Mouse (Mus musculus) liver, embryonic 13.5 days (tissue): ENCODE measurements around the gene Plekhm3. TPM values are rescaled to one million over a fixed set of nuclear protein-coding genes. Genes with fewer than 3 reads are reported as not detected.

Source experiments
- ATAC-seq: fragments of 200-750 bp; cut with Nextera tagmentation; 2 replicates; pipeline ENCODE4 v1.8.0; 2017; ENCODE audit warnings: low read depth, mild to moderate bottlenecking, moderate number of reproducible peaks, moderate library complexity
- DNase-seq: peaks from one replicate; pipeline ENCODE4 v3.0.0; 2022
- H3K27ac ChIP-seq: fragments of 300-500 bp; sonication (generic); 2 replicates; pipeline ENCODE4 v1.5.1; 2015; ENCODE audit warnings: moderate library complexity, mild to moderate bottlenecking, inconsistent platforms
- H3K27me3 ChIP-seq: fragments of 300-500 bp; sonication (generic); 2 replicates; pipeline ENCODE4 v1.6.1; 2015; ENCODE audit warnings: mild to moderate bottlenecking, inconsistent platforms
- H3K36me3 ChIP-seq: fragments of 300-500 bp; sonication (generic); 2 replicates; pipeline ENCODE4 v1.6.1; 2015; ENCODE audit warnings: mild to moderate bottlenecking, inconsistent platforms
- H3K4me1 ChIP-seq: fragments of 300-500 bp; sonication (generic); replicated peaks from 2 replicates; pipeline ENCODE4 v1.6.1; 2015; ENCODE audit warnings: inconsistent platforms
- H3K4me2 ChIP-seq: fragments of 300-500 bp; sonication (generic); 2 replicates; pipeline ENCODE4 v1.6.1; 2015; ENCODE audit warnings: inconsistent platforms, mild to moderate bottlenecking, moderate library complexity
- H3K4me3 ChIP-seq: fragments of 300-500 bp; sonication (generic); replicated peaks from 2 replicates; pipeline ENCODE4 v1.5.1; 2015; ENCODE audit warnings: mild to moderate bottlenecking, inconsistent platforms
- H3K9ac ChIP-seq: fragments of 300-500 bp; sonication (generic); 2 replicates; pipeline ENCODE4 v1.6.1; 2015; ENCODE audit warnings: mild to moderate bottlenecking, inconsistent platforms
- H3K9me3 ChIP-seq: fragments of 300-500 bp; sonication (generic); replicated peaks from 2 replicates; pipeline ENCODE4 v1.6.1; 2016; ENCODE audit warnings: inconsistent platforms
- WGBS: fragments of 180-500 bp; shearing (Covaris S2); methylation state at CpG from one replicate; pipeline ENCODE4 v1.1.7; 2015; ENCODE audit not compliant: insufficient replicate concordance; 5-methylcytosine and 5-hydroxymethylcytosine counted together
- polyA plus RNA-seq: library from polyadenylated mRNA; unstranded; fragments of >200 nt; fragmentation: Nextera tagmentation; extraction: Ambion mirVana; gene quantifications from 2 replicates; pipeline ENCODE4 v1.2.1, GENCODE M21; 2015

Plekhm3 gene
- polyA plus RNA-seq, 1 experiment from 2014 or later: 2.0 TPM

DNA sequence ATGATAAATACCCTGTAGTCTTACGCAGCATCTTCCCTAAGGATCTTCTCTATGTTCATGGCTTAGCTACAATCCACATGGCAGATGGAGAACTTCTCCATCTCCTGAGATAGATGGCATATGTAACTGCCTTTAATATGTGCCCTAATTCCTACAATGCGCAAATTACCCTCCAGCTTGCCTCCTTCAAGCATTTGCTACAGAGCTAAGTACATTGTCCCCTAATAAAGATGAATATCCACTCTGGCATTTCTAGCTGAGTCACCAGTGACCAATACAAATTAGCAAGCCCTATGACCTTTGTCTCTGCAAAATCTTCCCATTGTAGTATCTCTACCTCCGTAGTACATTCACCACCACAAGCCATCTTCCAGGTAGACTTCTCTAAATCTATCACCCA is 6.4 kb downstream of the Plekhm3 start:
- Histone ChIP-seq H3K9me3 (no peaks in the 10 kb centered on the region), H3K36me3 (no peaks in the 10 kb centered on the region), H3K27ac (no peak overlapping the region), H3K9ac (no peak overlapping the region), H3K4me2 (no peak overlapping the region), H3K27me3 (no peaks in the 10 kb centered on the region), H3K4me3 (no peak overlapping the region), H3K4me1 (peaks cover 18% of the 10 kb centered on the region)
- WGBS: 73% methylated on average over 3 of the region's 3 CpGs
- ATAC-seq: no peak
- DNase-seq: no peak

GRCm38 (mm10) chr1:64949377-64949776 is 7.2 kb downstream of the Plekhm3 start:
- WGBS: 9% methylated on average over 8 of the region's 8 CpGs
- ATAC-seq (no peak), DNase-seq (peak; percentile 18)
- Histone ChIP-seq H3K9ac (no peak overlapping the region), H3K4me2 (no peak overlapping the region), H3K36me3 (no peaks in the 10 kb centered on the region), H3K27ac (no peak overlapping the region), H3K4me1 (peaks cover 15% of the 10 kb centered on the region), H3K27me3 (no peaks in the 10 kb centered on the region), H3K9me3 (no peaks in the 10 kb centered on the region), H3K4me3 (no peak overlapping the region)

DNA sequence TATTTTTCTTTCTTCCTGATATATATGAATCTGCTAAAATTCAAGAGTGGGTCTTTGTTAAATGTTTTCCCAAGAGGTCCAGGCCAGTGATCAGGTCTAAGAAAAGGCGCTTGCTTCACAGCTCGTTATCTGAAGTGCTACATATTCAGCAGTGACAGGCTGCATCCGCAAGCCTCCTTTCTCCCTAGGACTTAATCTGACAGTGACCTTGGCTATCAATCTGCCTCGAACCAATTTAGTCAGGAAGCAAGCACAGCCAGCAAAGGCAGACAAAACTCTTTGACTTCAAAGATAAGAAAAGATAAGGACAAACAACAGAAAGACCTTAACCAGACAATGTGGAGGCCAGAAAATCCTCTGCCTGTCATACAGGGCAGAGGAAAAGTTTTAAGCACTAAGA is 10.5 kb downstream of the Plekhm3 start:
- ATAC-seq (no peak), DNase-seq (no peak)
- Histone ChIP-seq H3K4me2 (no peak overlapping the region), H3K9me3 (no peaks in the 10 kb centered on the region), H3K27ac (no peak overlapping the region), H3K4me1 (peaks cover 15% of the 10 kb centered on the region), H3K4me3 (no peak overlapping the region), H3K27me3 (no peaks in the 10 kb centered on the region), H3K9ac (no peak overlapping the region), H3K36me3 (no peaks in the 10 kb centered on the region)
- 7% methylated on average over 4 of the region's 4 CpGs for WGBS

- no peak overlapping the region for H3K4me2 ChIP-seq
- H3K4me1 ChIP-seq: peaks cover 15% of the 10 kb centered on the region
- no peaks in the 10 kb centered on the region for H3K27me3 ChIP-seq
- H3K36me3 ChIP-seq: no peaks in the 10 kb centered on the region
- H3K27ac ChIP-seq: no peak overlapping the region
- no peak for ATAC-seq
- 58% methylated on average over 9 of the region's 9 CpGs for WGBS
- H3K9ac ChIP-seq: no peak overlapping the region
- no peak overlapping the region for H3K4me3 ChIP-seq
- no peaks in the 10 kb centered on the region for H3K9me3 ChIP-seq
- no peak for DNase-seq
These were observed 11.3 kb downstream of the Plekhm3 start for GRCm38 (mm10) chr1:64945214-64945785.

GRCm38 (mm10) chr1:64944746-64945145 is 11.9 kb downstream of the Plekhm3 start:
- 53% methylated on average over 2 of the region's 2 CpGs for WGBS
- DNase-seq: no peak
- Histone ChIP-seq H3K9me3 (no peaks in the 10 kb centered on the region), H3K27ac (no peak overlapping the region), H3K4me1 (peaks cover 15% of the 10 kb centered on the region), H3K27me3 (no peaks in the 10 kb centered on the region), H3K4me2 (no peak overlapping the region), H3K4me3 (no peak overlapping the region), H3K9ac (no peak overlapping the region), H3K36me3 (no peaks in the 10 kb centered on the region)
- ATAC-seq: no peak

DNA sequence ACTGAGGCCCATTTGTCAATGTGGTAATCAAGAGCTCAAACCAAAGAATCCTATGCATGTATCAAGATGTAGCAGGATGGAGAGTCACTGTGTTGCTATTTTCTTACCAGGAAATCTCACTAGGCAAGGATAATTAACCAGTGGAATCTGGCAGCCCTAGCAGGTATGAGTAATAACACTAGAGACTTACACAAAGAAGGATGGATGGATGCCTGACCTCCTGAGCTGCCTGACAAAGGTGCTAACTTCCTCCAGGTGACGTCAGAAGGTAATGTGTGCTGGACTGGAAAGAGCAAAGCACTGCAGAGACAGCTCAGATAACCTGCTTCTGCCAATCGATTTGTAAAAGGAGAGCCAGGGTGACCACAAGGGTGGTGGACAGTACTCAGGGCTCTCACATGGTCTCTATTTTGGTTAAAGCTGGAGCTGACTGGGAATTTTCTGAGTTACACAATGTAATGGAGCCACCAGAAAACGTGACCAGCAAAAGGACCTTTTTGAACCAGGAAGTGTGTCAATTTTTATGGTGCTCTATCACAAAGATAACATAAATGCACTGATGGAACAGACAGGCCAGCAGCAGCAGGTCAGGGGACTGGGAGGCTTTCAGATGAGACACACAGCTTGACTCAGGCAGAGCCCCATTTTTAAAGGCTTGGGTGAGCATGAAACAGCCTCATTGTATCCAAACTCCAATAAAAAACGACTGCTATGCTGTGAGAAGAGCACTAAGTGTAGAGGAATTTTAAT is 14.4 kb downstream of the Plekhm3 start:
- H3K4me1 ChIP-seq: peaks cover 8% of the 10 kb centered on the region; the same call in 1 of the 2 replicates
- no peak overlapping the region for H3K4me3 ChIP-seq
- no peak overlapping the region for H3K4me2 ChIP-seq
- ATAC-seq: no peak
- no peaks in the 10 kb centered on the region for H3K36me3 ChIP-seq
- H3K9me3 ChIP-seq: no peaks in the 10 kb centered on the region
- no peak overlapping the region for H3K27ac ChIP-seq
- no peak overlapping the region for H3K9ac ChIP-seq
- no peak for DNase-seq
- no peaks in the 10 kb centered on the region for H3K27me3 ChIP-seq
- WGBS: 48% methylated on average over 4 of the region's 4 CpGs

GRCm38 (mm10) chr1:64938907-64939306 is 17.7 kb downstream of the Plekhm3 start:
- Histone ChIP-seq H3K9ac (no peak overlapping the region), H3K4me1 (no peaks in the 10 kb centered on the region), H3K4me2 (no peak overlapping the region), H3K9me3 (no peaks in the 10 kb centered on the region), H3K36me3 (no peaks in the 10 kb centered on the region), H3K27ac (no peak overlapping the region), H3K27me3 (no peaks in the 10 kb centered on the region), H3K4me3 (no peak overlapping the region)
- no peak for ATAC-seq
- WGBS: 75% methylated on average over 7 of the region's 7 CpGs
- DNase-seq: no peak

DNA sequence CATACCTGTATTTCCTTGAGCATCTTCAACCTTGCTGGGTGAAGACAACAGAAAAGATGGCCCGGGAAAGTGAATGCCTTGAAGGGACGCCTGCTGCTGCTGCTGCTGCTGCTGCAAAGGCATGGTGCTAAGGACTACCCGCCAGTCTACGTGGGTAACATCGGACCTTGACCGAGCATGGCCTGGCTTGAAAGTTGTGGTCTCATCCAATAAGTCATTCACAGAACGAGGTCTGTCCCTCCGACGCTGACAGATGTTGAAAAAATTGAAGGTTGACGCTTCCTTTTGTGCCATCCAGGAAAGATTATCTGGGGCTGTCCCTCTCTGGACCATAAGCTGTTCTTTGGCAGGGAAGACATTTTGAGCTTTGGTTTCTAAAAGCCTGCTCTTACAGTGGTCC is 18.9 kb downstream of the Plekhm3 start:
- H3K9me3 ChIP-seq: no peaks in the 10 kb centered on the region
- DNase-seq: no peak
- no peak overlapping the region for H3K4me2 ChIP-seq
- WGBS: 81% methylated on average over 10 of the region's 10 CpGs
- no peaks in the 10 kb centered on the region for H3K27me3 ChIP-seq
- no peaks in the 10 kb centered on the region for H3K36me3 ChIP-seq
- H3K4me3 ChIP-seq: no peak overlapping the region
- no peak for ATAC-seq
- no peak overlapping the region for H3K27ac ChIP-seq
- H3K4me1 ChIP-seq: no peaks in the 10 kb centered on the region
- H3K9ac ChIP-seq: no peak overlapping the region

DNA sequence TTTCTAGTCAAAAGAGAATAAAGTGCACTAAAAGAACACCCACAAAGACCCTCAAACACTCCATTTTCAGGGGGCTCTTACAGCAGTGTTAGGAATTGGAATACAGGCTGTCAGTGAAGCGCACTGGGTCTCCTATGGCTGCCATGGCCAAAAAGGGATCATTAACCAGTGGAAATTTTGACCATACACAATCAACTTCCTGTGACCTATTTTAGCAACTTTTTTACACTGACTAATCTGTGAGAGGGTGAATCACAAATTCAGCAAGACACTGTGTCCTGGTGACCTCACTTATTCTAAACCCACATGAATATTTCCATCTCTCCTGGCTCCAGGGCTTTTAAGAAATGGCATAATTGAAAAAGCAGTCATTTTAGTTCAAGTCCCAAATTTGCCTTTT is 23.7 kb downstream of the Plekhm3 start:
- no peaks in the 10 kb centered on the region for H3K4me1 ChIP-seq
- no peaks in the 10 kb centered on the region for H3K36me3 ChIP-seq
- no peak overlapping the region for H3K4me3 ChIP-seq
- H3K9me3 ChIP-seq: no peaks in the 10 kb centered on the region
- no peak for DNase-seq
- H3K4me2 ChIP-seq: no peak overlapping the region
- no peak for ATAC-seq
- no peak overlapping the region for H3K9ac ChIP-seq
- no peak overlapping the region for H3K27ac ChIP-seq
- WGBS: 84% methylated on average over 1 of the region's 1 CpGs
- no peaks in the 10 kb centered on the region for H3K27me3 ChIP-seq

GRCm38 (mm10) chr1:64930124-64930523 is 26.5 kb downstream of the Plekhm3 start:
- ATAC-seq: no peak
- H3K4me2 ChIP-seq: no peak overlapping the region
- H3K9ac ChIP-seq: no peak overlapping the region
- H3K36me3 ChIP-seq: no peaks in the 10 kb centered on the region
- H3K27ac ChIP-seq: no peak overlapping the region
- no peaks in the 10 kb centered on the region for H3K9me3 ChIP-seq
- H3K27me3 ChIP-seq: no peaks in the 10 kb centered on the region
- H3K4me1 ChIP-seq: no peaks in the 10 kb centered on the region
- 62% methylated on average over 6 of the region's 6 CpGs for WGBS
- no peak for DNase-seq
- no peak overlapping the region for H3K4me3 ChIP-seq

DNA sequence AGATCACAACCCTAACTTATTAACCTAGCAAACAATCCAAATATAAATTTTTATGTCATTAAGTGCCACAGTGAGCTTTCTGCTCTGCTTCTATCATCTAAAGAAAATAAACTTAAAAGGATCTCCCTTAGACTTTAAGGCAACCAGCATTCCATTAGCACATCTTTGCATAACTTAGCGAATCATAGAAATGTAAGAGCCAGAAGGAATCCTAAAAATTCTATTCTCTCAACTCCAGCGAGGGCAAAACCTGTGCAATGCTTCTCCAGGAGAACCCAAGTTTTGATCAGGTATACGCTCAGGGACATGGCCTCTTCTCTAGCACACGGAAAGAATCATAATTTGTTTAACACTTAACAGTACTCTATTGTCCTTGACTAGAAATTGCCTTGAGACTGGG is 27.0 kb downstream of the Plekhm3 start:
- Histone ChIP-seq H3K27me3 (no peaks in the 10 kb centered on the region), H3K9ac (no peak overlapping the region), H3K36me3 (no peaks in the 10 kb centered on the region), H3K4me3 (no peak overlapping the region), H3K4me1 (no peaks in the 10 kb centered on the region), H3K27ac (no peak overlapping the region), H3K9me3 (no peaks in the 10 kb centered on the region), H3K4me2 (no peak overlapping the region)
- no peak for ATAC-seq
- 73% methylated on average over 4 of the region's 4 CpGs for WGBS
- no peak for DNase-seq

DNA sequence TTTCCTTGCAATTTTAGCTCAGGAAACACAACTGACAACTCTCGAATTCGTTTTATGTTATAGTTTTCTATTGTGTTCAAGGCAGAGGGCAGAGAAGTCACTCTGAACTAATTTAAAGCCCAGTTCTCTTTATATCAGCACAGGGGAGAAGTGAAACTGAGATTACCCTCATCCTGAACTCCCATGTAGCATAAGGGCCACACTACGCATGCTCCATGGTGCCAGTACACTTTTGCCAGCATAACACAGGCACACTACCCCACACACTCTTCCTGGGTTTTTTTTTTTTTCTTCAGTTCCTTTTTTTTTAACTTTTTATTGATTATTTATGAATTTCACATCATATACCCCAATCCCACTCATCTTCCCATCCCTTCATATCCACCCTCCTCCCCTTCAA is 28.1 kb downstream of the Plekhm3 start:
- Histone ChIP-seq H3K4me3 (no peak overlapping the region), H3K4me2 (no peak overlapping the region), H3K36me3 (no peaks in the 10 kb centered on the region), H3K27me3 (no peaks in the 10 kb centered on the region), H3K9me3 (no peaks in the 10 kb centered on the region), H3K27ac (no peak overlapping the region), H3K4me1 (no peaks in the 10 kb centered on the region), H3K9ac (no peak overlapping the region)
- DNase-seq: no peak
- ATAC-seq: no peak
- WGBS: 75% methylated on average over 3 of the region's 3 CpGs
